Mouse (Mus musculus) natural killer cell, adult 2 months (primary cell): Measurements from ENCODE around the gene Gm16405.
"Not testable (repeated sequence)": the region's sequence is repeated elsewhere in the genome, so short reads cannot be mapped to it uniquely, and the experiment has no call there.

Experiments
- DNase-seq, 2 experiments: peaks; one replicate each; pipeline ENCODE4 v3.0.0; 2022; ENCODE audit warnings: low spot score in 2 of 2

Gene Gm16405

GRCm38 (mm10) chrX:54530908-54531307, at the start of gene Gm16405:
TSS of gene Gm16405 (plus strand) at chrX:54531208.
- DNase-seq = not testable (repeated sequence)
